Mouse (Mus musculus) spleen, postnatal 14 days (tissue): ENCODE data around the gene Rgs8.

Experiments
- DNase-seq, 2 experiments: peaks; one replicate each; pipeline ENCODE4 v3.0.0; 2021 to 2022; ENCODE audit warnings: low spot score in 2 of 2

Rgs8 gene

DNA sequence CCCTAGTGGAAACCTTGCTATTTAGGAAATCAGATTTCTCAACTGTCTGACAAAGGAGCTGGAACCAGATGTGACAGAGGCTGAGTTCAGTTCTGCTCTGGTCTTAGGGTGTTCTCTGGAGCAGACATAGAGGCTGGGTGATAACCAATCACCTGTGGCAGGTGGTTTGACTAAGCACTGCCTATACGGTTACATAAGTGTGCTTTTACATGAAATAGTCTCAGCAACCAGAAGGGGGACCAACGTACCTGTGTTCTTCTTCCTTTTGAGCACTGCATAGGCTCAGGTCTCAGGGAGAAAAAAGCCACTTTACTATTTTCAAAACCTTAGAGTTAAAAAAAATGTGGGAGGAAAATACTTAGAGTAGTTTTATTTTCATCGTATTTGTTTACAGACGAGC, 22.8 kb downstream of the Rgs8 start:
- DNase-seq, result no peak

DNA sequence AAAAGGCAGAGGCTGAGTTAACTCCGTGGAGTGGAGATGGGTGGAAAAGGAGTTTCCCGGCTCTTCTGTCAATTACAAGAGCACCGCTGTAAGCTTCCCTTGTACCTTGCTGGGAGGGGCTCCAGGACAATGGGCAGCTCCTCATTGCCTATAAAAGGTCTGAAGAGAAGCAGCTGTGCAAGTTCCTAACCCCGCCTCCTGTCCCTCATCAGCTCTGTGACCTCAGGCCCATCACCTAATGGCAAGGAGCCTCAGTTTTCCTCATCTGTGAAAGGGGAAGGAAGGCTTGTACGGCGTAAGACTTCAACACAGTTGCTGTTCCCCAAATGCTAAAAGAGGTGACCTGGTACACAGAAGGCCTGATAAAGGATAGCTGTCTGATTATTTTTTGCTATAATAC, 24.8 kb downstream of the Rgs8 start:
- DNase-seq, result no peak

DNA sequence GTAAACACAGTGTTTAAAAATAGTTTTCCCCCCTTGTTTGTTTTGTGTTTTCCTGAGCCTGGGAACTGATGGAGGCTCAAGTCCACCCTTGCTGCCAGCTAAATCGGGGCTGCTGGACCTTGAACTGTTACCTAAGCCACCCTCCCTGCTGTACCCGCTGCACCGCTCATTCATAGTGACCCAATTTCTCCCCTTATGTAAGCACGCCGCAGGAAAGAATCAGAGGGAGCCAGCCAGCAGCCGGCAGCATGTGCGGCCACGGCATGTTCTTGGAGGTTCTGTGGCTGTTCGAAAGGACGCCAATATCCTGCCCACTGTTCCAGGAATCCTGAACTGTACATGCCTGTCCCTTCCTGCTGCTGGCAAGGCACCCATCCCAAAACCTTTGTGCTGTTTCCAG, 26.3 kb downstream of the Rgs8 start:
- no peak for DNase-seq

GRCm38 (mm10) chr1:153679653-153680052, 26.8 kb downstream of the Rgs8 start:
- DNase-seq, result no peak

GRCm38 (mm10) chr1:153680363-153680762, 27.5 kb downstream of the Rgs8 start:
- DNase-seq, result no peak

GRCm38 (mm10) chr1:153681036-153681435, 28.2 kb downstream of the Rgs8 start:
- DNase-seq, result no peak

GRCm38 (mm10) chr1:153683190-153683589, 30.4 kb downstream of the Rgs8 start:
- no peak for DNase-seq

GRCm38 (mm10) chr1:153685630-153686029, 32.8 kb downstream of the Rgs8 start:
- DNase-seq, result no peak

DNA sequence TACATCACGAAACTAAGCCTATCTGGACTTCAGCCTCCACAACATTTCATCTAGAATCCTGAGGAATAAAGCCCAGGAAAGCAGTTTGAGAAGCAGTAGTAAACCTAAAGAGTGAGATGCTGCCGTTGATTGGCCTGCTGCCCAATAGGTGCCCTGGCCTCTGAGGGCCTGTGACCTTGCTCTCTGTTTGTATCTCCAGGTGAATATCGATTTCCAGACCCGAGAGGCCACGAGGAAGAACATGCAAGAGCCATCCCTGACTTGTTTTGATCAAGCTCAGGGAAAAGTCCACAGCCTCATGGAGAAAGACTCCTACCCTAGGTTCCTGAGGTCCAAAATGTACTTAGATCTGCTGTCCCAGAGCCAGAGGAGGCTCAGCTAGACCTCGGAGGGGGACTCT, 39.7 kb downstream of the Rgs8 start:
- DNase-seq, result no peak

GRCm38 (mm10) chr1:153694372-153695120, 41.7 kb downstream of the Rgs8 start:
- DNase-seq, result no peak

- DNase-seq, result no peak
Measured at GRCm38 (mm10) chr1:153695398-153695797, 42.6 kb downstream of the Rgs8 start.

DNA sequence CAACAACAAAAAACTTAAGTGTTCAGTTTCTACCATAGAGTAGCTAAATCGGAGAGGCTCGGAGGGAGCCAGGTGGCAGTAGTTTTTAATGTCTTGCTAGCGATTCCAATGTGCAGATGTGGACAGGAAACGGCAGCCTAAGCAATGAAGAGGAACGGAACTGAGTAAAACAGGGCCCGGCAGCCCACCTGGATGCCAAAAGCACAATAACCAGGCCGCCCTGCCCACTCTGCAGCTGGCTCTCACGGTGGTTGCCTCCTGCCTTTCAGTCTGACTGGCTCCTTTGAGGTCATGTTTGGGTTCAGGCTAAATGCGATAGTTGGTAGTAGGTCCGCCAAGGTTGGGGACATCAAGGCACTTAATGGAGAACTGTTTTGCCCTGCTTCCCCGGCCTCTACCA, 43.3 kb downstream of the Rgs8 start:
- DNase-seq, result peak in 1 of 2 experiments; percentile 18

DNA sequence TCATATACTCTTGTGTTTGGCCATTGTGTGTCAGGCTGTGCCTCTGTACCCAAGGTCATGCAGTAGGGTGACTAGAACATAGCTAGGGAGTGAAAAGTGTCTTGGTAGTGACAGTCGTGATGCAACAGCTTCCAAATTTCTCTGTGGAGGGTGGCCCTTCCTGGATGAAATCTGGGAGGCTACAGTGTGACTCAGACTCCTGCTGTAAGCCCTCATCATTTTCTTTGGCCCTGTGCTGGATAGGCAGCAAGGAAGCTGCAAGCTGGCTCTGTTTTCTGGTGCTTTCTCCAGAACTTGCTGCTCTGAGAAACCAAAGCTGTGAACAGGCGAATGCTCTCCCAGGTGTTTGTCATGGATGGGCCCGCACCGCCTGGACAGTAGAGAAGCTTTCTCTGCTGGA, 43.7 kb downstream of the Rgs8 start:
- no peak for DNase-seq

DNA sequence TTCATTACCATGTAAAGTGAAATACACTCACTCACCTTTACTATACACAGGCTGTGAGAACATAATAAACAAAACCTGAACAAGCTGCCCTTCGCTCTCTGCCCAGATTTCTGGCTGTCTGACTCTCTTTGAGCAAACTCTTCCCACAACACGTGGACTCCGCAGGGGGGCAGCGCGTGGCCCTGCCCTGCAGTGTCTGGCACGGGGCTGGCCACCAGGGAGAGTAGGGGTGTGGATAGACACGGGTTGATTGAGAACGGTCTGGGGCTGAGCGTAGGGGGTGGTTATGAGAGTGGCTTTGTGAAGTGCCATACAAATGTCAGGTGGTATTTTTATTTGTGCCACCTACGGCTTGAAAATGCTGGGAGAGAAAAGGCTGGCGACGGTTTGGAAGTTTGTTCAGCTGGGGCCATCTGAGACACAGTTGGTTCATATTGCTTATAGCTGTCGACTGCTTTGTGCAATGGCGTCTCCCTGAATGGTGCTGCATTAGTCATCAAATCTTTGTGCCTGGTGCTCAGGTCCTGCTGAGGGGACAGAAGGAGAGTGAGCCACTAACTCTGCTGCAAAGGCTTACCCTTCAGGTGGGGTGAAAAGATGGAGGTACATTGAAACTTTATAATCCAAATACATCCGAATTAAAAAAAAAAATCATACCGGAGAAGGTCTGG, 44.9 kb downstream of the Rgs8 start:
- DNase-seq, result no peak

DNA sequence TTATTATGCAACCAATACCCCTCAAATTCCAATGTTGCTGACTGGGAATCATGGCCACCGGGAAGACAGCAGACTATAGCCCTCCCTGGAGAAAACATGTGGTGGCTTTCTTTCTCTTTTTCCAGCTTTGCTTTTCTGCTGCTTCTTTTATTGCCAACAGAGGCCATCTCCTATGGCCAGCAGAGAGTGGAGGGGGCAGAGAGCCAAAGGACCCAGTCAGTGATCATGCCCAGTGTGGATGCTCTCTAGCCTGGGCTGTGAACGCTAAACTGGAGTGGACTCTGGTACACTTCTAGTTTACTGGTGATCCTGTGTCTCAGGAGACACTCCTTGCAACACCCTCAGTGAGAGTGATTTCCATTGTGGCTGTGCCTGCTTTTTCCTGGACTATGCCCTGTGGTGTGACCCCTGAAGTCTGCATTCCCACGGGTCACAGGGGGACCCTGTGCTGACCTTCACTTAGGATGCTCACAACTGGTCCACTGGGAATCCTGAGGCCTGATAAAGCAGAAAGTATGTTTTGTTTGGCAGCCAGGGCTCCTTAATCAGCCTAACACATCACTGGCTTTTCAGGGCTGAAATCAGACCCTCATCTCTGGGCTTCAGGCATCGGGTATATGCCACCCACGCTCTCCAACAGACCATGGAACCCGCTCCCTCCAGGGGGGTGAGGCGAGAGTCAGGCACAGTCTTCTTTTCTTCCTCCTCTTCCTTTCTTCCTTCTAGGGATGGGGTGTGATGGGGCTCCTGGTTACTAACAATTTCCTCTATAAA, 45.7 kb downstream of the Rgs8 start:
- DNase-seq, result no peak

DNA sequence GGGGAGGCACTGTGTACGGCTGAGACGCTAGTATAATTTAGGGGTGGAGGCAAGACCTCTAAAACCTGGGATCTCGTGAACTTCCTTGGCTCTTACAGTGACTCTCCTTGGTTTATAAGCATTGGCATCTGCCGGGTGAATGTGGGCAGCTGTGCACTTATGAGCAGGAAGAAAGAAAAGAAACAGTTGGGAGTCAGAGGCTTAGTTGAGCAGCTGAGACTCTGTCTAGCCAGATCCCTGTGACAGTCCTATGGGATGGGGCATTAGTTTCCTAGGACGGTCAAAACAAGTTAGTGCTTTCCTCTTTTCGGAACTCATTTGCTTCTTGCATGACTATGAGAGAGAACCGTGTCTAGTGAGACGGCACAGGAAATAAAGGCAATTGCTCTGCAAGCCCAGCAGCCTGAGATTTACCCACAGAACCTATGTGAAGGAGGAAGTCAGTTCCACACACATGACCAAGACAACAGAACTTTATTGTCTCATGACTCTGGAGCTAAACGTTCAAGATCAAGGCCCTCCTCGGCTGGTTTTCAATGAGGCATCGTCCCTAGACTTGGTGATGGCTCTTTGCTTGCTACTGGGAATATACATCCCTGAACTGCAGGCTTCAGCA, 47.7 kb downstream of the Rgs8 start:
- DNase-seq, result no peak

- DNase-seq, result no peak
Measured at GRCm38 (mm10) chr1:153701461-153701860, 48.6 kb downstream of the Rgs8 start.

DNA sequence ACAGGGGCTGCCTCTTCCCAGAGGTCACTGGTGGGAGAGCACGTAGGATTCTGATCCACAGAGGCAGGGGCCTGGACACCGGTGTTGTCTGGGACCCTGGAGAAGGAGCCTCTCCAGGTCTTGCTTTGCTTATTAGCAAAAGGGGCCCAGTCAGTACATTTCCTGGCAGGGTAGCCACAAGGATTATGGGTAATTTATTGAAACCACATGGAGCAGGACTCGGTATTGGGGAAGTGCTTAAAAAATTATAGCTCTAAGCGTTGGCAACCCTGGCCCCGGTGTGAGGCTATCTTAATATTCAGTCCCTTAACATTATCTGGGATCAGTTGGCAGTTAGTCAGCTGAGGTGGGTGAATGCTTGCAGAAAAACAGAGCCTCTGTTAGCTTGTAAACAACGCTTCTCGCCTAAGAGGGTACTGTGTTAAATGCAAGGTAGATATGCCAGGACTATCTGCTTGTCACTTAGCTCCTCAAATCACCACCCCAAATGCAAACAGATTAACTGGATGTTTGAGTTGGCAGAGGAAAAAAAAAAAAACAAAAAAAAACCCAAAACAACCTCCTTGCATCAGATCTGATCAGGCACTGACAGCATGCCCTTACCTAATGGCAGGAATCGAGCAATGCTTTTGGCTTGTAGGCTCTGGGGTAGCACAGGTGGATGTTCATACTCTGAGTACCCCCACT, 49.5 kb downstream of the Rgs8 start:
- DNase-seq, result no peak

DNA sequence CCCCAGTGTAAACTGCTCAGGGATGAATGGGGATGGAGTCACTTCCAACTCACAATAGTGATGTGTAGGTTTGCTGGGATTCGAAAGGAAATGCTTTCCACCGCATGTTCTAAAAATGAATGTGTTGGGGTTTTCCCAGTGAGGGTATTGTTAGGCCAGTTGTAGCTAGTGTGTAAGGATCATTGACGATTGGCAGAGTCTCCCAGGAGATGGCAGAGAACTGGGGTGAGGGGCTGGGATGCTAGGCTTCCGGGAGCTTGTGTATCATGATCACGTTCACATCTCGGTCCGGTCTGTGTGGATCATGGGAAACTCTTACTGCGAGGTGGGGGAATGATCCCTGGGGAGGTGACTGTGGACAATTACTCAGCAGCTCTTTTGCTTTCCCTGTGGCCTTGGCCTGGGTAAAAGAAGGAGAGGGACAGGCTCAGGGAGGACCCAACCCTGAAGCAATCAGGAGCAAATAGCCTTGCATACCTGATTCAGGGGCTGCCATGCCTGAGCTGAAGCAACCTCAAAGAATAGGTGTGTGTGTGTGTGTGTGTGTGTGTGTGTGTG, 50.1 kb downstream of the Rgs8 start:
- no peak for DNase-seq

DNA sequence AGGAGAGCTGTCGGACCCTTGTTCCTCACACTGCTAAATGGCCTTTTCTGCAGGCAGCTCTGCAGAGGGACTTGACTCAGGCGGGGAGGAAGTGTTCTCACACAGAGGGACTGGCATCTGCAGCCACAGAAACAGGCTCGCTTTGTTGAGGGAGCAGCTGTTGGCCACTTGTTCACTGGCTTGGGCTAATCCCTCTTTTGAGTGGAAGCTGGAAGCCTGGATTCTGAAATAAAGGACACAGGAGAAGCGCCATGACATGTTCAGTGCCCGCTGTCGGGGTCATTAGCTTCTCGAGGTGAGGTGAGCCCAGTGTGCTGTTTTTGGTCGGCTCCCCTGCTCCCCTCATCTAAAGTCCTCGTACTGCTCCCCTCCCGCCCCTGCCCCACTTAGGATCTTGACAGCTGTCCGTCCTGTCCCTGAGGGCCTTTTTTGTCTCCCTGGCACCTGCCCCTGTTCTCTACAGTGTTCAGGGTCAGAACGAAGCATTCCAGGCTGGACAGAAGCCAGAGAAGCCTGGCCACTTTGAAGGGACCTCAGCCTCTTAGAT, 50.7 kb downstream of the Rgs8 start:
- DNase-seq, result no peak

DNA sequence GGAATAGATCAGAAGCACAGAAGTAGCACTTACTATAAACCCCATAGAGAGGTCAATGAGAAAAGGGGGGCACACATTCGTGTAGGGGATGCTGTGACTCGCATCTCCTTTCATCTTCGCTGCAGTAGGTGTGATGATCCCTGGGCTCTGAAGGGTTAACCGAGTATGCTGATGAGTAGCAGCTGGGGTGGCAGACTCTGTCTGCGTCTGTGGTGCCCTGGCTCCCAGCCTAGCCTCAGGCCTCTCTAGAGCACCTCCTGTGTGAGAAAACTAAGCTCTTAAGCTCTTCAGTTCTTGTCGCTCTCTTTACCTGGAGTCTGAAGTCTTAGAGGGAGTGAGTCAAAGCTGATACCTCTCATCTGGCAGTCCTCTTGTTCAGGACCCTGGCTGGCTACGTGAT, 51.3 kb downstream of the Rgs8 start:
- DNase-seq, result no peak
